Mouse (Mus musculus) hindbrain, embryonic 12.5 days (tissue): Measurements from ENCODE around the gene Olfr1443. TPM values are rescaled to one million over a fixed set of nuclear protein-coding genes. Genes with fewer than 3 reads are reported as not detected.
"Not testable (repeated sequence)": the region's sequence is repeated elsewhere in the genome, so short reads cannot be mapped to it uniquely, and the experiment has no call there.

Experiments
- ATAC-seq: fragments of 200-750 bp; cut with Nextera tagmentation; 2 replicates; pipeline ENCODE4 v1.8.0; 2017; ENCODE audit warnings: moderate TSS enrichment; ENCODE audit not compliant: low FRiP score
- H3K27ac ChIP-seq: fragments of 300-500 bp; sonication (generic); 2 replicates; pipeline ENCODE4 v1.5.1; 2016; ENCODE audit warnings: mild to moderate bottlenecking
- H3K27me3 ChIP-seq: fragments of 300-500 bp; sonication (generic); 2 replicates; pipeline ENCODE4 v1.6.1; 2016; ENCODE audit warnings: mild to moderate bottlenecking
- H3K36me3 ChIP-seq: fragments of 300-500 bp; sonication (generic); 2 replicates; pipeline ENCODE4 v1.6.1; 2016; ENCODE audit warnings: mild to moderate bottlenecking
- H3K4me1 ChIP-seq: fragments of 300-500 bp; sonication (generic); 2 replicates; pipeline ENCODE4 v1.6.1; 2016
- H3K4me2 ChIP-seq: fragments of 300-500 bp; sonication (generic); replicated peaks from 2 replicates; pipeline ENCODE4 v1.6.1; 2016; ENCODE audit warnings: mild to moderate bottlenecking
- H3K4me3 ChIP-seq: fragments of 300-500 bp; sonication (generic); 2 replicates; pipeline ENCODE4 v1.5.1; 2016; ENCODE audit warnings: mild to moderate bottlenecking
- H3K9ac ChIP-seq: fragments of 300-500 bp; sonication (generic); 2 replicates; pipeline ENCODE4 v1.6.1; 2016; ENCODE audit warnings: mild to moderate bottlenecking, moderate library complexity
- H3K9me3 ChIP-seq: fragments of 300-500 bp; sonication (generic); replicated peaks from 2 replicates; pipeline ENCODE4 v1.6.1; 2016; ENCODE audit warnings: mild to moderate bottlenecking
- WGBS: fragments of 180-500 bp; shearing (Covaris S2); methylation state at CpG from one replicate; pipeline ENCODE4 v1.1.7; 2016; 5-methylcytosine and 5-hydroxymethylcytosine counted together
- polyA plus RNA-seq: library from polyadenylated mRNA; unstranded; fragments of >200 nt; fragmentation: Nextera tagmentation; extraction: Ambion mirVana; gene quantifications from 2 replicates; pipeline ENCODE4 v1.2.1, GENCODE M21; 2016

The Olfr1443 gene
- polyA plus RNA-seq, 1 experiment from 2014 or later = not detected

DNA sequence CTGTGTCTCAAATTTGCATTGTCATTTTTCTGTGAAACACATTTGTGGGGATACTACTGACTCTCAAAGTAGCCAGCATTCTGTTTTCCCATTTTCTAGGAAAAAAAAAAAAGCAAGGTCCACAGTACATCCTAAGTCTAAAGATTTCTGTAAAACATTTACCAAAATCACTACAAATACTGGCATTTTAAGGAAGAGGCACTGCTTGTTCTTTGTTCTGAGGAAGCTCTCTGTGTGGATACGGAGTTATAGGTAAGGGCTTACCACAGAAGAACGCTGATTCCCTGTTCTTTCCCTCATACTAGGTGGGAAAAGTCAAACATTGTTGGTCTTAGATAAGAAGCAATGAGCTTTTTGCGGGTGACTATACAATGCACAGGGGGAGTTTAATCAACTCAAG, 17.7 kb downstream of the Olfr1443 start, which contains the start of gene Keg1:
Gene Keg1, plus strand, starts transcription at position 197 of the 400 bp plus-strand sequence.
- Histone ChIP-seq H3K27me3 (no peaks in the 10 kb centered on the region), H3K9me3 (no peaks in the 10 kb centered on the region), H3K4me3 (no peak within 1 kb of the TSS), H3K36me3 (no peaks in the 10 kb centered on the region), H3K4me2 (no peak within 1 kb of the TSS), H3K27ac (no peak within 1 kb of the TSS), H3K9ac (no peak within 1 kb of the TSS), H3K4me1 (no peaks in the 10 kb centered on the region)
- ATAC-seq = no peak
- WGBS = 83% methylated on average over 3 of the region's 3 CpGs

DNA sequence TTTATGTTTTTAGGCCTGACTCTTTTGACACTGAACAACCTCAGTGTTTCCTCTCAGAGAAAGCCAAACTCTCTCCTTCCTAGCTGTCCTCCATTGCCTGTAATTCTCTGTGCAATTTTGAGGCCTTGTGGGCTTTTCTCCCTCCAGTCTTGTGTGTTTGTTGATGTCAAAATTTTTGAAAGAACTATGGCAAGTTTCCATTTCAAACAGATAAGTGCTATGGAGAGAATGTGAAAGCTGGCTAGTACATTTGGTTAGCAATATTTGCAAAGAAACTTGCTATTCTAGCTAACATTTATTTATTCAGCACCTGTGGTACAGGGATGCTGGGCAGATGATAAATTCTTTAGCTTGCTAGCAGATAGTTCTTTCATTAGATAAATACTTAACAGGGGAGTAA, 18.3 kb downstream of the Olfr1443 start:
- Histone ChIP-seq H3K36me3 (no peaks in the 10 kb centered on the region), H3K9me3 (no peaks in the 10 kb centered on the region), H3K4me2 (no peak overlapping the region), H3K27me3 (no peaks in the 10 kb centered on the region), H3K9ac (no peak overlapping the region), H3K27ac (no peak overlapping the region), H3K4me1 (no peaks in the 10 kb centered on the region), H3K4me3 (no peak overlapping the region)
- no peak for ATAC-seq

DNA sequence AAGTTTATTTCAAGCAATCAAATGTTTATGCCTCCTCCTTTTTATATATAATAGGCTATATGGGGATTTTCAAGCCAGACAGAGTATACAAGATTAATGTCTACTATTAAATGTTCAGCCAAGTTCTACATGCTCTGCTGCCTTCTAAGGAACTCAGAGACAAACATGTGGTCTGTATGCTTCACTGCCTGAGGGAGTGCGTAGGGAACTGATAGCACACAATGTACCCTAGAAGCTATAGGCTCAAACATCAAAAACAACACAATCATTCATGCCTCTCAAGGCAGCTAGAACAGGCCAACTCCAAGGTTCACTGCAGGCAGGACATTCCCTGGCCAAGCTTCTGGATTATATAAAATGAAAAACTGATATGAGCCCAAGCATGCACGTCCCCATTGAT, 30.5 kb downstream of the Olfr1443 start:
- H3K4me3 ChIP-seq = no peak overlapping the region
- no peak overlapping the region for H3K9ac ChIP-seq
- H3K9me3 ChIP-seq = no peaks in the 10 kb centered on the region
- H3K27ac ChIP-seq = no peak overlapping the region
- H3K4me1 ChIP-seq = no peaks in the 10 kb centered on the region
- no peaks in the 10 kb centered on the region for H3K27me3 ChIP-seq
- no peak for ATAC-seq
- 82% methylated on average over 2 of the region's 2 CpGs for WGBS
- H3K36me3 ChIP-seq = no peaks in the 10 kb centered on the region
- H3K4me2 ChIP-seq = no peak overlapping the region

DNA sequence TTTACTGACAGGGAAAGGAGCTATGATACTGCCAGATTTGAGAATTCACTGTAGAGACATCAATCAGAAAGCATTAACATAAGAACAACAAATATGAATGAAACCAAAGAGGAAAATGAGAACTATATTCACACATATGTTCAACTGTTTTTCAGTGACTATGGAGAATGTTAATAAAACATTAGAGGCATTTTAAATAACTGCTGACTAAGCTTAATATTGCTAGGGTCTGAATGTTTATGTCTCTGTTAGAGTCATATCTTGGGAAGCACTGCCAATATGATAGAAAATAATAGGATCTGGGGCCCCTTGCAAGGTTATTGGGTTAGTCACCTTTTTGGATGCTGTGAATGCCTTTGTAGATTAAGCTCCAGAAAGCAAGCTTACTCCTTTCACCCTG, 31.1 kb downstream of the Olfr1443 start:
- Histone ChIP-seq H3K27me3 (no peaks in the 10 kb centered on the region), H3K4me1 (no peaks in the 10 kb centered on the region)
- no peak for ATAC-seq

DNA sequence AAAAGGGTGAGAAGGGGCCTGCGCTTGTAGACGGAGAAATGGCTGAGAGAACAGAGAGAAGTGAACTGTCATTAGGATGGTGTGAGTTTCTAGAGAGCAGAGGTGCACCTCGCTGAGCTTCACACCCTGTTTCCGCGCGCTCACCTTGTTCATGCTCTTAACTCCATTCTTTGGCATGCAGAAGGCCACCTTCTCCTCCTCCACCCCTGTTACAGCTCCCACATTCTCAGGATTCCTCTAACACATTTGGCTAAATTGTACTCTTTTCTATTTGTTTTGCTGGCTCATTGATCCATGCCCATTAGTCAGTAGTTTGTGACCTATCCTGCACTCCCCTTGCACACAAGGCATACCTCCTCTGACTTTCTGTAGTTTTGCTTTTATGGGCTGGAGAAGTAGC, 41.3 kb downstream of the Olfr1443 start:
- no peaks in the 10 kb centered on the region for H3K9me3 ChIP-seq
- no peaks in the 10 kb centered on the region for H3K27me3 ChIP-seq
- H3K27ac ChIP-seq = no peak overlapping the region
- no peak overlapping the region for H3K9ac ChIP-seq
- H3K4me3 ChIP-seq = no peak overlapping the region
- no peak overlapping the region for H3K4me2 ChIP-seq
- H3K4me1 ChIP-seq = no peaks in the 10 kb centered on the region
- 82% methylated on average over 6 of the region's 6 CpGs for WGBS
- ATAC-seq = no peak
- H3K36me3 ChIP-seq = no peaks in the 10 kb centered on the region

More for the DNA sequence above, 31.1 kb downstream of the Olfr1443 start:
- H3K9me3 ChIP-seq = no peaks in the 10 kb centered on the region
- no peak overlapping the region for H3K27ac ChIP-seq
- H3K4me3 ChIP-seq = no peak overlapping the region
- H3K9ac ChIP-seq = no peak overlapping the region
- H3K36me3 ChIP-seq = no peaks in the 10 kb centered on the region
- no peak overlapping the region for H3K4me2 ChIP-seq

DNA sequence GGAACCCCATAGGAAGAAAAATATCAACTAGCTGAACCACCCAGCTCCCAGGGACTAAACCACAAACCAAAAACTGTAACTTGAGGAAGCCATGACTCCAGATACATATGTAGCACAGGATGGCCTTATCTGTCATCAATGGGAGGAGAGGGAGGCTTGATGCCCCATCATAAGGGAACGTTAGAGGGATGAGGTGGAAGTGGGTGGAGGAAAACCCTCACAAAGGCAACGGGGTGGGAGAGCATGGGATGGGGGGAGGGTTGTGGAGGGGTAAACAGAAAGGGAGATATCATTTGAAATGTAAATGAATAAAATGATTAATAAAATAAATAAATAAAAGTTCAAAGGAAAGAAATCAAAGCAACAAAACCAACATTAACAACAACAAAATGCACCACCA, 42.6 kb downstream of the Olfr1443 start:
- no peak overlapping the region for H3K27ac ChIP-seq
- no peaks in the 10 kb centered on the region for H3K4me1 ChIP-seq
- H3K9me3 ChIP-seq = no peaks in the 10 kb centered on the region
- no peaks in the 10 kb centered on the region for H3K27me3 ChIP-seq
- no peak overlapping the region for H3K4me3 ChIP-seq
- H3K9ac ChIP-seq = no peak overlapping the region
- no peak for ATAC-seq
- H3K36me3 ChIP-seq = no peaks in the 10 kb centered on the region
- 70% methylated on average over 2 of the region's 2 CpGs for WGBS
- H3K4me2 ChIP-seq = no peak overlapping the region

DNA sequence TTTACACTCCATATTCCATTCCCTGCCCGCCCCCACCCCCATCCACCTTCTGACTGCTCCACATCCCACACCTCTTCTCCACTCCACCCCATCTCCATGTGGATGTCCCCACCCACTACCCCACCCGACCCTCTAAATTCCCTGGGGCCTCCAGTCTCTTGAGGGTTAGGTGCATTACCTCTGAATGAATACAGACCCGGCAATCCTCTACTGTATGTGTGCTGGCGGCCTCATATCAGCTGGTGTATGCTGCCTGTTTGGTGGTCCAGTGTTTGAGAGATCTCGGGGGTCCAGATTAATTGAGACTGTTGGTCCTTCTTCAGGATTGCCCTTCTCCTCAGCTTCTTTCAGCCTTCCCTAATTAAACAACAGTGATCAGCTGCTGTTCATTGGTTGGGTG, 43.0 kb downstream of the Olfr1443 start:
- not testable (repeated sequence) for H3K4me3 ChIP-seq, ATAC-seq, H3K27ac ChIP-seq, H3K9ac ChIP-seq, H3K4me1 ChIP-seq, H3K27me3 ChIP-seq, H3K9me3 ChIP-seq, H3K4me2 ChIP-seq, H3K36me3 ChIP-seq
- 87% methylated on average over 5 of the region's 5 CpGs for WGBS

DNA sequence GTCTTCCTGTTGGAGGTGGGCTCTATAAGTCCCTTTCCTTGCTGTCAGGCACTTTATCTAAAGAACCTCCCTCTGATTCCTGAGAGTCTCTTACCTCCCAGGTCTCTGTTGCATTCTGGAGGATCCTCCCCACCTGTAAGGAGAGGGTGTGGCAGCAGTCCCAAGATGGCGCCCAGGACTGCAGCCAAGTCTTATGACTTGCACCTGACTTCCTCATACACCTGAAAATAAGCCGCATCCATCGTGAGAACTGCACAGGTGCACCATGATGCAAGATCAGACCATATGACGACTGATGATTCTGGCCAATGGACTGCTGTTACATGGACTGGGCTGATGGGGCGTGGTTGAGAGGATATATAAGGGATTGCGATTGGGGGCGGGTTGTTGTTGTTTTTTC, 43.7 kb downstream of the Olfr1443 start:
- not testable (repeated sequence) for ATAC-seq, H3K9me3 ChIP-seq, H3K9ac ChIP-seq, H3K4me1 ChIP-seq, H3K27ac ChIP-seq, H3K36me3 ChIP-seq, H3K4me3 ChIP-seq, H3K4me2 ChIP-seq, H3K27me3 ChIP-seq
- WGBS = 87% methylated on average over 7 of the region's 7 CpGs

DNA sequence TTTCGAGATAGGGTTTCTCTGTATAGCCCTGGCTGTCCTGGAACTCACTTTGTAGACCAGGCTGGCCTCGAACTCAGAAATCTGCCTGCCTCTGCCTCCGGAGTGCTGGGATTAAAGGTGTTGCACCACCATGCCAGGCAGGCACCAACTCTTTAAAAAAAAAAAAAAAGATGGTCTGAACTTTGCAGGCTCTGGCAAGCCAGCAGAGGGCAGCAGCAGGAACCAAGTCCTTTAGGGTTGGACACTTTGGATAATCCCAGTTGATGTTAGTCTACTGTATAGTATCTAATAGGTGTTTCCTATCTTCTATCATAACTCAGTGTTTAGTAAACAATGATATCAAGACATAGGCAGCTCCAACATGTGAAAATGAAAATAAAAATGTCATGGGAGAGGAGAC, 44.4 kb downstream of the Olfr1443 start:
- ATAC-seq = no peak
- Histone ChIP-seq H3K4me3 (no peak overlapping the region), H3K27ac (no peak overlapping the region), H3K27me3 (no peaks in the 10 kb centered on the region), H3K9ac (no peak overlapping the region), H3K36me3 (no peaks in the 10 kb centered on the region), H3K4me1 (no peaks in the 10 kb centered on the region), H3K9me3 (no peaks in the 10 kb centered on the region), H3K4me2 (no peak overlapping the region)
- 70% methylated on average over 2 of the region's 3 CpGs for WGBS

DNA sequence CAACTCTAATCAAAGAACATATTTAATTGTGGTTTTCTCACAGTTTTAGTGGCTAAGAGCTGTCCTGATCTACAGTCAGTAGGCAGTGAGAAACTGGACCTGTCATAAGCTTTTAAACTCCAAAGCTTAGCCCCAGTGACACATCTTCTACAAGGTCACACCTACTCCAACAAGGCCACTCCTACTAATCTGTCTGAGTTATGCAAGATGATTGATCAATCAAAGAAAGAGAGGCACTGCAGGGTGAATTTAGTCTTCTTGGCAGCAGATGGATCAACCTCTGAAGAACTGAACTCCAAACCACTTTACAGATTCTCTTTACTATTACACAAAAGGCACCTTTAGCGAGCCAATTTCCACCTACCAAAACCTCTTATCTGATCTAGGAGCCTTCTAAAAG, 47.9 kb downstream of the Olfr1443 start:
- 84% methylated on average over 1 of the region's 1 CpGs for WGBS
- Histone ChIP-seq H3K9me3 (no peaks in the 10 kb centered on the region), H3K9ac (no peak overlapping the region), H3K27ac (no peak overlapping the region), H3K27me3 (no peaks in the 10 kb centered on the region), H3K36me3 (no peaks in the 10 kb centered on the region), H3K4me2 (no peak overlapping the region), H3K4me1 (no peaks in the 10 kb centered on the region), H3K4me3 (no peak overlapping the region)
- ATAC-seq = no peak

DNA sequence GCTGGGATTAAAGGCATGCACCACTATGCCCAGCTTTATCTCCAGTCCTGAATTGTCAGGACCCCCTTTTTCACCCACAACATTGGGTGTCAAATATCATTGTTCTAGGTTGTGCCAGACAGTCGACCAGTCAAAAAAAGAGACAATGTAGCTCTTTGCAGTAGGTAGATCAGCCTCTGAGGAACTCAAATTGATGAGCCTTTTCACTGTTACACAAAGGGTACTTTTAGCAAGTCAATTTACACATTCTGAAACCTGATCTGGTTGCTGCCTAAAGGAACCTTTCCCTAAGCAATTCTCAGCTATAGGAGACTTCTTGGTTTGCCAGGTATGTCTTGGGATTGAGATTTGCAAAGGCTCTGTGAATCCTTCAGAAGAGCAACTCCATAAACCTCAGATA, 53.1 kb downstream of the Olfr1443 start:
- H3K4me3 ChIP-seq = no peak overlapping the region
- H3K27me3 ChIP-seq = no peaks in the 10 kb centered on the region
- no peaks in the 10 kb centered on the region; the same call in 1 of the 2 replicates for H3K9me3 ChIP-seq
- ATAC-seq = no peak
- H3K4me1 ChIP-seq = no peaks in the 10 kb centered on the region
- WGBS = 54% methylated on average over 1 of the region's 1 CpGs
- no peak overlapping the region for H3K9ac ChIP-seq
- no peak overlapping the region for H3K27ac ChIP-seq
- no peaks in the 10 kb centered on the region for H3K36me3 ChIP-seq
- H3K4me2 ChIP-seq = no peak overlapping the region

DNA sequence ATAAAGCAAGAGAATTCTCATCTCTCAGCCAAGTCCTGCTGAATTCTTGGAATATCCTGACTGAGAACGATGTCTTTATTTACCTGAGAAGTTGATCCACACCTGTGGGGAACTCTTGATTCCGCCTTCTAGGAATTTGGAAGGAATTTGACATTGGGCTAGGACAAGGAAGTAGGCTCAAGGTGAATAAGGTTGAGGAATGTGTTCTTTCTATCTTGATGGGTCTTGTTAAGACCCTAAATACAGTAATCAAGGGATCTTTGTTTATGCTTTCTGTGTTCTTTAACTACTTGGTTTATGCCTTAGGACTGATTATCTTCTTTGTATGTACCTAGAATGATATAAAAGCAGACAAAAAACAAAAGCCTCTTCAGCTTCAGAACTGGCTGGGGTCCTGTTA, 54.0 kb downstream of the Olfr1443 start:
- H3K9me3 ChIP-seq = no peaks in the 10 kb centered on the region; the same call in 1 of the 2 replicates
- no peak overlapping the region for H3K9ac ChIP-seq
- no peak overlapping the region for H3K27ac ChIP-seq
- no peaks in the 10 kb centered on the region for H3K27me3 ChIP-seq
- H3K4me2 ChIP-seq = no peak overlapping the region
- 91% methylated on average over 2 of the region's 2 CpGs for WGBS
- H3K4me3 ChIP-seq = no peak overlapping the region
- H3K4me1 ChIP-seq = no peaks in the 10 kb centered on the region
- ATAC-seq = no peak
- H3K36me3 ChIP-seq = no peaks in the 10 kb centered on the region
